Mouse (Mus musculus) midbrain, embryonic 14.5 days (tissue): ENCODE measurements around the gene Armh3. TPM values are rescaled to one million over a fixed set of nuclear protein-coding genes. Genes with fewer than 3 reads are reported as not detected.

ENCODE experiments used
- ATAC-seq: fragments of 200-750 bp; cut with Nextera tagmentation; 2 replicates; pipeline ENCODE4 v1.8.0; 2017; ENCODE audit warnings: moderate number of reproducible peaks, moderate library complexity; ENCODE audit not compliant: low FRiP score, low TSS enrichment
- DNase-seq: peaks from one replicate; pipeline ENCODE4 v3.0.0-alpha.2; 2015
- H3K27ac ChIP-seq: fragments of 300-500 bp; sonication (generic); replicated peaks from 2 replicates; pipeline ENCODE4 v1.5.1; 2014; ENCODE audit warnings: mild to moderate bottlenecking, low read depth, low read length, moderate library complexity
- H3K27me3 ChIP-seq: fragments of 300-500 bp; sonication (generic); 2 replicates; pipeline ENCODE4 v1.6.1; 2014; ENCODE audit warnings: low read length, control low read depth, mixed read lengths; ENCODE audit not compliant: control insufficient read depth, insufficient read depth
- H3K36me3 ChIP-seq: fragments of 300-500 bp; sonication (generic); 2 replicates; pipeline ENCODE4 v1.6.1; 2014; ENCODE audit warnings: low read length, control low read depth; ENCODE audit not compliant: control insufficient read depth, insufficient read depth
- H3K4me1 ChIP-seq: fragments of 300-500 bp; sonication (generic); 2 replicates; pipeline ENCODE4 v1.6.1; 2014; ENCODE audit warnings: mild to moderate bottlenecking, antibody characterized with exemption, low read length, control low read depth; ENCODE audit not compliant: control insufficient read depth, insufficient read depth
- H3K4me2 ChIP-seq: fragments of 300-500 bp; sonication (generic); 2 replicates; pipeline ENCODE4 v1.6.1; 2014; ENCODE audit warnings: mild to moderate bottlenecking, low read length, moderate library complexity
- H3K4me3 ChIP-seq: fragments of 300-500 bp; sonication (generic); replicated peaks from 2 replicates; pipeline ENCODE4 v1.5.1; 2014; ENCODE audit warnings: low read depth, low read length
- H3K9ac ChIP-seq: fragments of 300-500 bp; sonication (generic); replicated peaks from 2 replicates; pipeline ENCODE4 v1.6.1; 2014; ENCODE audit warnings: mild to moderate bottlenecking, low read length, moderate library complexity
- H3K9me3 ChIP-seq: fragments of 300-500 bp; sonication (generic); 2 replicates; pipeline ENCODE4 v1.6.1; 2016; ENCODE audit warnings: low read length, control low read depth, mixed read lengths; ENCODE audit not compliant: control insufficient read depth
- WGBS: fragments of 180-500 bp; shearing (Covaris S2); extraction: QIAGEN DNeasy Blood & Tissue Kit; methylation state at CpG from one replicate; pipeline ENCODE4 v1.1.7; 2014; 5-methylcytosine and 5-hydroxymethylcytosine counted together
- polyA plus RNA-seq: library from polyadenylated mRNA; unstranded; fragments of >200 nt; fragmentation: Nextera tagmentation; extraction: Ambion mirVana; gene quantifications from 2 replicates; pipeline ENCODE4 v1.2.1, GENCODE M21; 2014

Gene Armh3
- polyA plus RNA-seq, 1 experiment from 2014 or later, result 21.8 TPM

DNA sequence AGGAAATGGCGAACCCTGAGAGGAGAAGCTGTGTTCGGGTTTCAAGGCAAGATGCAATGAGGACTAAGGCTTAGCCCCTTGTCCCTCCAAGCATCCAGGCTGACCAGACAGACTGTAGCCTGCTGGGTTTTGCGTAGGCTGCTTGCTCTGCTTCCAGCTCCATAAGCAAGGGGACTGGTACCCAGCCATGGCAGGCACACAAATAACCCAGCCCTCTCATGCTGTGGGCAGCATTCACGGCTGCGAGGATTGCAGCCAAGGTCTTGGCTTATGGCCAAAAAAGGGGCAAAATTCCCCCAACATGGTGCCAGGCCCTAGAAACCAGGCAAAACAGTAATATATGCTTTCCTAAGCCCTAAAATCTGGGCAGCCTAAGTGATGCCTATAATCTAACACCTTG is 176.5 kb downstream of the Armh3 start:
- DNase-seq, result peak; percentile 70
- no peak overlapping the region for H3K27ac ChIP-seq
- WGBS, result 56% methylated on average over 5 of the region's 5 CpGs
- H3K27me3 ChIP-seq, result no peaks in the 10 kb centered on the region
- H3K4me3 ChIP-seq, result no peak overlapping the region
- H3K9ac ChIP-seq, result no peak overlapping the region
- H3K4me1 ChIP-seq, result no peaks in the 10 kb centered on the region
- peaks cover 10% of the 10 kb centered on the region; the same call in 1 of the 2 replicates for H3K36me3 ChIP-seq
- no peak overlapping the region for H3K4me2 ChIP-seq
- H3K9me3 ChIP-seq, result no peaks in the 10 kb centered on the region
- ATAC-seq, result no peak

DNA sequence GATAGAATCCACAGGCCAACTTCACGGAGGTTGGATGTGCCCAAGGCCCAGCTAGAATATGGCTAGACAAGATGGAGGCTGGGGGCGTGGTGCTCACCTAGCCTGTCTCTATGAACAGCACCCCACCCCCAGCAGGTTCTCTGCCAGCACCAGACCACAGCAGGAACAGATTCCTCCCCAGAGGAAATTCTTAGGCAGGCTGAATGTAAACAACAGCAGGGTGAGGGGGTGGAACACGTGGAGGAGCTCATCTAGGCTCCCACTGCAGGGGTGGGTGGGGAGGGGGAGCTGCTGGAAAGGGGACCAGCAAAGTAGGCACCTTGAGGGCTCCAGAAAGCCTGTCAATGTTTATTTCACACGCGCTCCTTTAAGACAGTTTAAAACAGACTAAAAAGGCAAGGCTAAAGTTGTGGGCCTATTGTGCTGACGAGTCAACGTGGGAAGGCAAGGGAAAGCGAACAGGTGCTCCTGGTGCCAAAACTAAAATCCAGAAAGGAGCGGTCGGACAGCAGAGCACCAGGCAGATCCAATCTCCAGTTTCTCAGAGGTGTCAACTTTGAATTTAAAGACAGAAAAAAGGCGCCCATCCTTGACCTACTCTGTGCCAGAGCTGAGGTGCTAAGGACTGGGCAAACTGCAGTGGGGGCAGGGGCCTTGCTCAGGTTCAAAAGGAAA is 180.3 kb downstream of the Armh3 start:
- H3K27me3 ChIP-seq, result no peaks in the 10 kb centered on the region
- 70% methylated on average over 11 of the region's 11 CpGs for WGBS
- no peak overlapping the region for H3K9ac ChIP-seq
- peaks cover 18% of the 10 kb centered on the region for H3K4me1 ChIP-seq
- peaks cover 10% of the 10 kb centered on the region; the same call in 1 of the 2 replicates for H3K36me3 ChIP-seq
- H3K9me3 ChIP-seq, result no peaks in the 10 kb centered on the region
- no peak overlapping the region for H3K4me3 ChIP-seq
- H3K4me2 ChIP-seq, result no peak overlapping the region
- DNase-seq (no peak), ATAC-seq (no peak)
- H3K27ac ChIP-seq, result no peak overlapping the region

- DNase-seq (no peak), ATAC-seq (no peak)
- peak overlapping the region; percentile 88; the same call in 1 of the 2 replicates for H3K4me2 ChIP-seq
- no peak overlapping the region for H3K4me3 ChIP-seq
- H3K9ac ChIP-seq, result no peak overlapping the region
- no peak overlapping the region for H3K27ac ChIP-seq
- H3K27me3 ChIP-seq, result no peaks in the 10 kb centered on the region
- WGBS, result 11% methylated on average over 8 of the region's 8 CpGs
- no peaks in the 10 kb centered on the region for H3K9me3 ChIP-seq
- H3K4me1 ChIP-seq, result peaks cover 30% of the 10 kb centered on the region
- peaks cover 10% of the 10 kb centered on the region; the same call in 1 of the 2 replicates for H3K36me3 ChIP-seq
Observed at GRCm38 (mm10) chr19:45816727-45817126, 181.6 kb downstream of the Armh3 start.

DNA sequence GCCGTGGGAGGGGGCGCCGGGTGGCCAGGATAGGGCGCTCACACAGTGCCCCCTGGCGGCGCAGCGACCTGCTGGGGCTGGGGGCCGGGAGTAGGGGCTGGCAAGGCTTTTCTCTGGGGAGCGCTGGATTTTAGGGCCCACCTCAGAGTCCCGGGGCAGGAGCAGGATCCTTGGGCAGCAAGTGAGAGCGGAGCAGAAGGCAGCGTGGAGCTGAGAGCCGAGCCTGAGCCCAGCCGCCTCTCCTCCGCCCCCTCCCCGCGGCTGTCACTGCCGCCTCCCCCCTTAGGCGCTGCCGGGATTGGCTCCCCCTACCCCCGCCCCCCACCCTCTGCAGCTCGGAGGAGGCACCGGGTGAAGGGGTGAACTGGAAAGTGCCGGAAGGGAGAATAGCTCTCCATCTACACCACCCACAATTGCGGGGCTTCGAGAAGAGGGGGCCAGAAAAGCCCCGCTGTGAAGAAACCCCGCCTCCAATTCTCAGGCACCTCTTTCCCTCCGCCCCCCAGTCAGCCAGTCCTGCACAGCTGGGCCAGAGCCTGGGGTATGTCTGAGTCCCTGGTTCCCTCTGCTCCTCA is 182.4 kb downstream of the Armh3 start, which contains the start of gene Kcnip2:
Kcnip2 (minus strand) TSS at position 231 of the 575 bp plus-strand sequence.
- Histone ChIP-seq H3K4me1 (peaks cover 30% of the 10 kb centered on the region), H3K9me3 (no peaks in the 10 kb centered on the region), H3K4me3 (peak within 1 kb of the TSS; percentile 39), H3K36me3 (peaks cover 10% of the 10 kb centered on the region; the same call in 1 of the 2 replicates), H3K27ac (no peak within 1 kb of the TSS), H3K9ac (peak within 1 kb of the TSS; percentile 53), H3K27me3 (no peaks in the 10 kb centered on the region), H3K4me2 (peak within 1 kb of the TSS; percentile 88)
- peak; percentile 72 for DNase-seq
- WGBS, result 0% methylated on average over 28 of the region's 29 CpGs
- peak; percentile 44 for ATAC-seq

GRCm38 (mm10) chr19:45815170-45815569 is 183.1 kb downstream of the Armh3 start:
- H3K9me3 ChIP-seq, result no peaks in the 10 kb centered on the region
- H3K9ac ChIP-seq, result peak overlapping the region; percentile 53
- no peaks in the 10 kb centered on the region for H3K27me3 ChIP-seq
- peaks cover 10% of the 10 kb centered on the region; the same call in 1 of the 2 replicates for H3K36me3 ChIP-seq
- DNase-seq, result no peak
- H3K27ac ChIP-seq, result no peak overlapping the region
- peak; percentile 7; the same call in 1 of the 2 replicates for ATAC-seq
- H3K4me2 ChIP-seq, result peak overlapping the region; percentile 88
- peaks cover 30% of the 10 kb centered on the region for H3K4me1 ChIP-seq
- peak overlapping the region; percentile 39 for H3K4me3 ChIP-seq
- WGBS, result 61% methylated on average over 10 of the region's 10 CpGs

DNA sequence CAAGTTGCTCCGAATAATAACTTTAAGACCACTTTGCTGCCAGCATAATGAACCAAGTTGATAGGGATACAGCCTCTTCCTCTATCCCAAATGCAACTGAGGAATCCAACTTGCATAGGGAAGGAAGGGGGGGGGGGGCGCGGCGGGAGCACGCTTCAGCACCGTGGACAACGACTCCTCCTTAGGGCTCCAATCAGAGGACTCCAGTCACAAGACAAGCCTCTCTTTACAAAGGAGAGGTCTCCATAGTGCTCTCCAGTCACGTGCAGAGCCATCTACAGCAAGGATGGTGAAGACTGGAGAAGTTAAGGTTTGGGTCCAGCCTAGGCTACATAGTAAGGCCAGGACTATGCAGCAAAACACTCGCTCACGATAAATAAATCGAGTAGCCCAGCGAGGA is 184.5 kb downstream of the Armh3 start:
- WGBS, result 19% methylated on average over 9 of the region's 12 CpGs
- no peaks in the 10 kb centered on the region for H3K9me3 ChIP-seq
- no peak overlapping the region for H3K9ac ChIP-seq
- H3K36me3 ChIP-seq, result peaks cover 6% of the 10 kb centered on the region; the same call in 1 of the 2 replicates
- no peak overlapping the region for H3K4me3 ChIP-seq
- H3K4me1 ChIP-seq, result peaks cover 30% of the 10 kb centered on the region
- H3K27me3 ChIP-seq, result no peaks in the 10 kb centered on the region
- no peak overlapping the region for H3K27ac ChIP-seq
- H3K4me2 ChIP-seq, result peak overlapping the region; percentile 15; the same call in 1 of the 2 replicates
- no peak for ATAC-seq
- no peak for DNase-seq

DNA sequence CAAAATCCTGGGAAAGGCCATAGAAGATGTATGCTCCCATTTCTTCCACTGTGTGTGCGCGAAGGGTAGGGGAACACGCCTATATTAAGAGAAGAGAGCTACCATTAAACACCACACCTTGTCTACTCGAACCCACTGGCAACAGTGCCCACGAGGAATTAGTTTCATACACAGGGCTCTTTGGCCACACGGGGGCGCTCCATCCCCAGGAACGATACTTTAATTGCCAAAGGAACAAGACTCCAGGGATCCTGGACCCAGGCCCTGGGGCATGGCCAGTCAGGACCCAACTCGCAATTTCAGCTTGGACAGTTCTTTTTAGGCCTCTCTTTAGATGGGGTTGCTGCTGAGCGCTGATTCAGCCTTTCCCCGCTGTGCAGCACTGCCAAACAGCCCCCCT is 185.0 kb downstream of the Armh3 start:
- Histone ChIP-seq H3K4me3 (no peak overlapping the region), H3K27me3 (no peaks in the 10 kb centered on the region), H3K9me3 (no peaks in the 10 kb centered on the region), H3K9ac (no peak overlapping the region), H3K4me1 (peaks cover 30% of the 10 kb centered on the region), H3K27ac (no peak overlapping the region), H3K36me3 (peaks cover under 1% of the 10 kb centered on the region; the same call in 1 of the 2 replicates), H3K4me2 (peak overlapping the region; percentile 15; the same call in 1 of the 2 replicates)
- DNase-seq, result peak; percentile 90
- WGBS, result 6% methylated on average over 11 of the region's 11 CpGs
- ATAC-seq, result no peak

- Histone ChIP-seq H3K27ac (no peak overlapping the region), H3K9me3 (no peaks in the 10 kb centered on the region), H3K27me3 (no peaks in the 10 kb centered on the region), H3K36me3 (no peaks in the 10 kb centered on the region), H3K4me3 (peak overlapping the region; percentile 30), H3K4me2 (peak overlapping the region; percentile 64), H3K4me1 (peaks cover 30% of the 10 kb centered on the region), H3K9ac (peak overlapping the region; percentile 34; the same call in 1 of the 2 replicates)
- DNase-seq (peak; percentile 73), ATAC-seq (no peak)
- WGBS, result 15% methylated on average over 8 of the region's 8 CpGs
Observed at GRCm38 (mm10) chr19:45812673-45813252, 185.5 kb downstream of the Armh3 start.
